Mouse (Mus musculus) CH12.LX (cell line): ENCODE results near the gene Map4k4.

ENCODE experiments used
- CTCF ChIP-seq, 2 experiments: IDR thresholded peaks in 1 of 2; conservative IDR thresholded peaks in 1 of 2; 2 replicates each; pipeline ENCODE4 v1.5.1; 2011 to 2012; ENCODE audit warnings: low read depth in 2 of 2, low read length in 2 of 2, improper control_type of control experiment in 1 of 2, inconsistent platforms in 1 of 2, mild to moderate bottlenecking in 1 of 2, moderate library complexity in 1 of 2
- HCFC1 ChIP-seq: IDR thresholded peaks from 2 replicates; pipeline ENCODE4 v1.6.1; 2012; ENCODE audit warnings: low read depth, mild to moderate bottlenecking, inconsistent platforms, low read length, improper control_type of control experiment
- MAX ChIP-seq: IDR thresholded peaks from 2 replicates; pipeline ENCODE4 v1.6.1; 2011; ENCODE audit warnings: low read length, improper control_type of control experiment
- POLR2AphosphoS2 ChIP-seq: IDR thresholded peaks from 2 replicates; pipeline ENCODE4 v1.6.1; 2011; ENCODE audit warnings: low read depth, low read length, improper control_type of control experiment

- TF ChIP-seq CTCF (conservative IDR thresholded peaks at IDR 0.05 in 1 of 2, IDR thresholded peaks at IDR 0.05 in 1 of 2; ENCODE audit: low read depth in 2 of 2, low read length in 2 of 2) (no peak), POLR2AphosphoS2 (no peak), MAX (no peak), HCFC1 (no peak)
Observed at GRCm38 (mm10) chr1:39898686-39899085, 2.0 kb upstream of the Map4k4 start.
